Mouse (Mus musculus) liver, embryonic 14.5 days (tissue): ENCODE results near the gene Atp2c1. TPM values are rescaled to one million over a fixed set of nuclear protein-coding genes. Genes with fewer than 3 reads are reported as not detected.

Source experiments
- ATAC-seq: fragments of 200-750 bp; cut with Nextera tagmentation; 2 replicates; pipeline ENCODE4 v1.8.0; 2017; ENCODE audit warnings: moderate number of reproducible peaks, mild to moderate bottlenecking, moderate library complexity; ENCODE audit not compliant: insufficient read depth
- DNase-seq, 3 experiments: peaks; one replicate each; pipeline ENCODE4 v3.0.0-alpha.2; 2012 to 2013; ENCODE audit warnings: low read depth in 3 of 3, low spot score in 3 of 3
- H3K27ac ChIP-seq: fragments of 300-500 bp; sonication (generic); 2 replicates; pipeline ENCODE4 v1.5.1; 2014; ENCODE audit warnings: moderate library complexity, mild to moderate bottlenecking, control low read depth, inconsistent platforms
- H3K27me3 ChIP-seq: fragments of 300-500 bp; sonication (generic); 2 replicates; pipeline ENCODE4 v1.6.1; 2014; ENCODE audit warnings: mild to moderate bottlenecking, low read length, moderate library complexity; ENCODE audit not compliant: control insufficient read depth, insufficient read depth
- H3K36me3 ChIP-seq: fragments of 300-500 bp; sonication (generic); replicated peaks from 2 replicates; pipeline ENCODE4 v1.6.1; 2014; ENCODE audit warnings: low read depth; ENCODE audit not compliant: control insufficient read depth, insufficient read depth
- H3K4me1 ChIP-seq, 2 experiments: fragments of 200-500 bp in 1 of 2; fragments of 300-500 bp in 1 of 2; sonication (generic) in 1 of 2; replicated peaks; 2 replicates each; pipeline ENCODE4 v1.6.1; 2012 to 2014; ENCODE audit warnings: antibody characterized with exemption in 1 of 2, inconsistent platforms in 1 of 2, low read length in 1 of 2; ENCODE audit not compliant: control insufficient read depth in 2 of 2, insufficient read depth in 2 of 2
- H3K4me2 ChIP-seq: fragments of 300-500 bp; sonication (generic); 2 replicates; pipeline ENCODE4 v1.6.1; 2014; ENCODE audit warnings: low read depth, mild to moderate bottlenecking, control low read depth, moderate library complexity
- H3K4me3 ChIP-seq, 2 experiments: fragments of 200-500 bp in 1 of 2; fragments of 300-500 bp in 1 of 2; sonication (generic) in 1 of 2; 2 replicates each; pipeline ENCODE4 v1.5.1; 2012 to 2014; ENCODE audit warnings: low read depth in 2 of 2, low read length in 2 of 2, mild to moderate bottlenecking in 2 of 2, control low read depth in 1 of 2, inconsistent platforms in 1 of 2, moderate library complexity in 1 of 2; ENCODE audit not compliant: insufficient read depth in 1 of 2
- H3K9ac ChIP-seq: fragments of 300-500 bp; sonication (generic); replicated peaks from 2 replicates; pipeline ENCODE4 v1.6.1; 2014; ENCODE audit warnings: mild to moderate bottlenecking, control low read depth, moderate library complexity
- H3K9me3 ChIP-seq: fragments of 300-500 bp; sonication (generic); 2 replicates; pipeline ENCODE4 v1.6.1; 2016; ENCODE audit warnings: low read length, mixed read lengths; ENCODE audit not compliant: control insufficient read depth
- CTCF ChIP-seq: IDR thresholded peaks from 2 replicates; pipeline ENCODE4 v1.5.1; 2016; ENCODE audit warnings: antibody characterized with exemption, low read depth, control low read depth
- EP300 ChIP-seq: IDR thresholded peaks from 2 replicates; pipeline ENCODE4 v1.6.1; 2016; ENCODE audit warnings: antibody characterized with exemption, low read depth
- WGBS: fragments of 180-500 bp; shearing (Covaris S2); extraction: QIAGEN DNeasy Blood & Tissue Kit; methylation state at CpG from one replicate; pipeline ENCODE4 v1.1.7; 2014; ENCODE audit not compliant: insufficient replicate concordance; 5-methylcytosine and 5-hydroxymethylcytosine counted together
- polyA plus RNA-seq, 2 experiments: library from polyadenylated mRNA; depleted of rRNA in 1 of 2; stranded (reverse) in 1 of 2; unstranded in 1 of 2; fragments of >200 nt; fragmentation: Nextera tagmentation in 1 of 2; extraction: Ambion mirVana in 1 of 2; gene quantifications; 2 replicates each; pipeline versions ENCODE4 v1.2.1 to v1.2.3; 2012 to 2014

The Atp2c1 gene
- polyA plus RNA-seq, 2 experiments, result 11.2 to 16.8 TPM

- Histone ChIP-seq H3K4me3 (no peak overlapping the region), H3K9me3 (no peaks in the 10 kb centered on the region), H3K36me3 (no peaks in the 10 kb centered on the region), H3K27me3 (no peaks in the 10 kb centered on the region), H3K9ac (no peak overlapping the region), H3K4me1 (no peaks in the 10 kb centered on the region), H3K27ac (no peak overlapping the region), H3K4me2 (no peak overlapping the region)
- WGBS, result 52% methylated on average over 7 of the region's 7 CpGs
- DNase-seq, result no peak
- TF ChIP-seq CTCF (no peak), EP300 (no peak)
- no peak for ATAC-seq
Measured at GRCm38 (mm10) chr9:105376411-105376810, 150.7 kb downstream of the Atp2c1 start.

- H3K27ac ChIP-seq, result no peak overlapping the region
- no peak overlapping the region for H3K4me3 ChIP-seq
- TF ChIP-seq CTCF (no peak), EP300 (no peak)
- no peak for ATAC-seq
- H3K27me3 ChIP-seq, result no peaks in the 10 kb centered on the region
- no peaks in the 10 kb centered on the region for H3K4me1 ChIP-seq
- no peak overlapping the region for H3K9ac ChIP-seq
- no peak for DNase-seq
- no peaks in the 10 kb centered on the region for H3K36me3 ChIP-seq
- no peak overlapping the region for H3K4me2 ChIP-seq
- WGBS, result 60% methylated on average over 5 of the region's 5 CpGs
- H3K9me3 ChIP-seq, result no peaks in the 10 kb centered on the region
Measured at GRCm38 (mm10) chr9:105374361-105374760, 152.8 kb downstream of the Atp2c1 start.

DNA sequence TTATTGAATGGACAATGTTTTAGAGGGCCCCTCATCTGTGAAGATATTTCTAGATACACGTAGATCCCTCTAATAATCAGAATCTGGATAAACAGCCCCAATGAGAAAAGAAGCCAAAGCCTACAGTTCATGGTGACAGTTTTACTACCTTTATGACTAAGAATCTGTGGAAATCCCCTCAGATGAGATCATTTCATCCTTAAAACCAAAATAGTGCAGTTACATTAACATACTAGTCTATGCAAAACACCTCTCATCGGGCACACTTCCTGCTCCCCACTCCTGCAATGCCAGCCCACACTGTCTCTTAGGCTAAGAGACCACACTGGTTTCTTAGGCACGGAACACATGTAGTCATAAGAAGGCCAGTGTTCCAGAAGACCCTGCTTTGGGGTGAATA, 158.5 kb downstream of the Atp2c1 start:
- Histone ChIP-seq H3K9me3 (no peaks in the 10 kb centered on the region), H3K27me3 (no peaks in the 10 kb centered on the region), H3K27ac (no peak overlapping the region), H3K4me2 (no peak overlapping the region), H3K4me3 (no peak overlapping the region), H3K36me3 (no peaks in the 10 kb centered on the region), H3K9ac (no peak overlapping the region), H3K4me1 (no peaks in the 10 kb centered on the region)
- no peak for ATAC-seq
- 57% methylated on average over 3 of the region's 3 CpGs for WGBS
- DNase-seq, result no peak
- no peak for TF ChIP-seq EP300
- no peak for TF ChIP-seq CTCF

DNA sequence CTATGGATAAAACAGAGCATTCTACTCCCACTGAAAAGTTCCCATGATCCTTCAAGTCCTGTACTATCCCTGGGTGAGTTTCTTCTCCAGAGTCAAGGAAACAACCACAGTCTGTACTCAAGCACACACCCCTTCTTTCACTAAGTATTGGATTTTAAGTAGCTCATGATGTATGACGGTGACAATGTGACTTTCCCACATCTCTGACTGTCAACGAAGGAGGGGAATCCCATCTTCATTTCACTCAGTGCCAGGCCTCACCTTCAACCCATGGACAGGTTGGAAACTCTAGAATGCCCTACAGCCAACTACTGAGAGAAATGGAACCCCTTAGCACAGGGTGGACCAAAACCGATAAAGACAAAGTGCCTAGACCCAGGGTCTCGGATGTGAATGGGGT, 160.9 kb downstream of the Atp2c1 start:
- no peak for TF ChIP-seq EP300
- no peak for DNase-seq
- no peaks in the 10 kb centered on the region for H3K9me3 ChIP-seq
- H3K9ac ChIP-seq, result no peak overlapping the region
- H3K4me2 ChIP-seq, result no peak overlapping the region
- H3K36me3 ChIP-seq, result no peaks in the 10 kb centered on the region
- no peak for ATAC-seq
- no peak overlapping the region for H3K27ac ChIP-seq
- H3K27me3 ChIP-seq, result no peaks in the 10 kb centered on the region
- 67% methylated on average over 4 of the region's 4 CpGs for WGBS
- H3K4me3 ChIP-seq, result no peak overlapping the region
- H3K4me1 ChIP-seq, result no peaks in the 10 kb centered on the region

- Histone ChIP-seq H3K4me2 (no peak overlapping the region), H3K27me3 (no peaks in the 10 kb centered on the region), H3K4me3 (no peak overlapping the region), H3K9me3 (no peaks in the 10 kb centered on the region), H3K36me3 (no peaks in the 10 kb centered on the region), H3K4me1 (no peaks in the 10 kb centered on the region), H3K9ac (no peak overlapping the region), H3K27ac (no peak overlapping the region)
- no peak for TF ChIP-seq CTCF
- TF ChIP-seq EP300, result no peak
- no peak for ATAC-seq
- DNase-seq, result no peak
- 65% methylated on average over 5 of the region's 5 CpGs for WGBS
Measured at GRCm38 (mm10) chr9:105363520-105364231, 163.4 kb downstream of the Atp2c1 start.
